Mouse (Mus musculus) liver, postnatal 0 days (tissue): ENCODE data around the gene Rmi2. TPM values are rescaled to one million over a fixed set of nuclear protein-coding genes. Genes with fewer than 3 reads are reported as not detected.

Source experiments
- ATAC-seq: fragments of 200-750 bp; cut with Nextera tagmentation; 2 replicates; pipeline ENCODE4 v1.8.0; 2017; ENCODE audit warnings: mild to moderate bottlenecking, moderate library complexity
- DNase-seq: peaks from one replicate; pipeline ENCODE4 v3.0.0-alpha.2; 2016
- H3K27ac ChIP-seq: fragments of 300-500 bp; sonication (generic); 2 replicates; pipeline ENCODE4 v1.5.1; 2014; ENCODE audit warnings: antibody characterized with exemption, moderate library complexity, mild to moderate bottlenecking, low read depth
- H3K27me3 ChIP-seq: fragments of 300-500 bp; sonication (generic); 2 replicates; pipeline ENCODE4 v1.6.1; 2014; ENCODE audit warnings: low read length, control low read depth, mixed read lengths; ENCODE audit not compliant: insufficient read depth
- H3K36me3 ChIP-seq: fragments of 300-500 bp; sonication (generic); replicated peaks from 2 replicates; pipeline ENCODE4 v1.6.1; 2014; ENCODE audit warnings: mild to moderate bottlenecking, control low read depth, low read length, moderate library complexity, mixed read lengths; ENCODE audit not compliant: insufficient read depth
- H3K4me1 ChIP-seq: fragments of 300-500 bp; sonication (generic); 2 replicates; pipeline ENCODE4 v1.6.1; 2014; ENCODE audit warnings: antibody characterized with exemption, mild to moderate bottlenecking, control low read depth; ENCODE audit not compliant: insufficient read depth
- H3K4me2 ChIP-seq: fragments of 300-500 bp; sonication (generic); 2 replicates; pipeline ENCODE4 v1.6.1; 2014; ENCODE audit warnings: low read depth, mild to moderate bottlenecking, low read length, moderate library complexity, mixed read lengths
- H3K4me3 ChIP-seq: fragments of 300-500 bp; sonication (generic); 2 replicates; pipeline ENCODE4 v1.5.1; 2014; ENCODE audit warnings: low read depth, low read length
- H3K9ac ChIP-seq: fragments of 300-500 bp; sonication (generic); replicated peaks from 2 replicates; pipeline ENCODE4 v1.6.1; 2014; ENCODE audit warnings: mild to moderate bottlenecking, moderate library complexity
- H3K9me3 ChIP-seq: fragments of 300-500 bp; sonication (generic); 2 replicates; pipeline ENCODE4 v1.6.1; 2016; ENCODE audit warnings: mild to moderate bottlenecking, control low read depth, low read length, mixed read lengths
- CTCF ChIP-seq: sonication (generic); IDR thresholded peaks from 2 replicates; pipeline ENCODE4 v1.5.1; 2016; ENCODE audit warnings: antibody characterized with exemption, low read depth
- EP300 ChIP-seq: IDR thresholded peaks from 2 replicates; pipeline ENCODE4 v1.6.1; 2016; ENCODE audit warnings: antibody characterized with exemption, low read depth, mild to moderate bottlenecking
- WGBS: fragments of 180-500 bp; shearing (Covaris S2); extraction: QIAGEN DNeasy Blood & Tissue Kit; methylation state at CpG from one replicate; pipeline ENCODE4 v1.1.7; 2014; ENCODE audit not compliant: insufficient replicate concordance; 5-methylcytosine and 5-hydroxymethylcytosine counted together
- polyA plus RNA-seq: library from polyadenylated mRNA; unstranded; fragments of >200 nt; fragmentation: Nextera tagmentation; extraction: Ambion mirVana; gene quantifications from 2 replicates; pipeline ENCODE4 v1.2.1, GENCODE M21; 2015

Gene Rmi2
- polyA plus RNA-seq, 1 experiment from 2014 or later: 1.1 TPM

GRCm38 (mm10) chr16:10859726-10860245 lies 24.9 kb downstream of the Rmi2 start:
- no peak for ATAC-seq
- no peak for TF ChIP-seq CTCF
- no peak for TF ChIP-seq EP300
- no peaks in the 10 kb centered on the region for H3K9me3 ChIP-seq
- no peak for DNase-seq
- H3K36me3 ChIP-seq: no peaks in the 10 kb centered on the region
- no peak overlapping the region for H3K4me3 ChIP-seq
- no peak overlapping the region for H3K9ac ChIP-seq
- no peak overlapping the region for H3K4me2 ChIP-seq
- no peaks in the 10 kb centered on the region for H3K27me3 ChIP-seq
- 75% methylated on average over 7 of the region's 7 CpGs for WGBS
- H3K4me1 ChIP-seq: no peaks in the 10 kb centered on the region
- no peak overlapping the region for H3K27ac ChIP-seq

DNA sequence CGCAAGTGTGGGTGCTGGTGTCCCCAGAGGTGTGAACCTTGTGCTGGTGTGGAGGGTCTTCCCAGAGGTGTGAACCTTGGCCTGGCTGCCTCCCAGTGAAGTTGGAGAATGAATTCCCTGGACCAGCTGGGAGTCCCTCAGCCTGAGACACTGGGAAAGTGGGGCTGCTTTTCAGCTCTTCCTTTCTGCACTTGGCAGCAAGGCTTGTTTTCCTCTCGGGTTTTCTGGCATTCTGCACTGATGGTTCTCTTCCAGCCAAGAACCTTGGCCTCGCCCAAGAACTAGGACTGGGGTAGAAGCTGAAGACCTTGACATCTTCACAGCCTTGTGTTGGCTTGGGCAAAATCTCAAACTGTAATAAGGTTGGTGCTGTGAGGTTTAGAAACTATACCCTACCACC lies 26.5 kb downstream of the Rmi2 start:
- no peak for TF ChIP-seq CTCF
- TF ChIP-seq EP300: no peak
- Histone ChIP-seq H3K4me1 (no peaks in the 10 kb centered on the region), H3K9me3 (no peaks in the 10 kb centered on the region), H3K36me3 (no peaks in the 10 kb centered on the region), H3K4me3 (no peak overlapping the region), H3K27ac (no peak overlapping the region), H3K27me3 (no peaks in the 10 kb centered on the region), H3K4me2 (no peak overlapping the region), H3K9ac (no peak overlapping the region)
- DNase-seq: no peak
- ATAC-seq: no peak
- 71% methylated on average over 3 of the region's 3 CpGs for WGBS

DNA sequence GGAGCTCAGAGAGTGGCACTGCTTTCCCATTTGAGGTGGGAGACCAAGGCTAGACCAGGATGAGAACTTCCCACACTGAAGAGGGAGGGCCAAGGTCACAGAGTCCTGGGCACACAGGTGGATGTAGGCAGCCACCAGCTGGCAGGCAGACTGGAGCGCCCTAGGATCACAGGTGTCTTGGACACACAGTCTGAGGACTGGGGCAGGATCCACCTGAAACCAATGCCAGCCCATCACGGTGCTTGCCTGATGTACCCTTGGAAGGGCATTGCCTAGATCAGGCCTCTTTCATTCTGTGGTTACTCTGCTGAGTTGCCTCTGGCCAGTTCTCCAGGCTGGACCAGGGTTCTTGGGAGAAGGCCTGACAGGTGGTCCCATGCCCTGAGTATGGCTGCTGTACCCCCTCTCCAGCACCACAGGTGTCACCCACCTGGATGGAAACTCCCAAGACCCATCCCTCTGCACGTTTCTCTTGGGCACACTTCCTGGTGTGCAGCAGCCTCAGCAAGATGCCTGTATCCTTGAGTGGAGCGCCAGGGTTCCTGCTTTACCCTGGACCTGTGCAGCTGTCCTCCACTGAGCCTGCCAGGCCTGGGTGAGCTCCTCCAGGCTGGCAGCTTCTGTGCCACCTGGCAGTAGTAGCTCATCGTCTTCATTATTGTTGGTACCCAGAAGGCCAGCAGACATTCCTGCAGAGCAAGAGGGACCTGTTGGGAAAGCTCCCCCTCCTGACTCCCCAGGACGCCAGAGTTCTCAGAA lies 30.2 kb downstream of the Rmi2 start:
- WGBS: 85% methylated on average over 6 of the region's 6 CpGs
- ATAC-seq: no peak
- H3K27me3 ChIP-seq: no peaks in the 10 kb centered on the region
- no peak overlapping the region for H3K4me3 ChIP-seq
- H3K4me2 ChIP-seq: no peak overlapping the region
- no peaks in the 10 kb centered on the region for H3K9me3 ChIP-seq
- no peaks in the 10 kb centered on the region for H3K36me3 ChIP-seq
- no peak overlapping the region for H3K9ac ChIP-seq
- DNase-seq: no peak
- no peaks in the 10 kb centered on the region for H3K4me1 ChIP-seq
- no peak overlapping the region for H3K27ac ChIP-seq
- TF ChIP-seq EP300: no peak
- no peak for TF ChIP-seq CTCF

- no peaks in the 10 kb centered on the region for H3K4me1 ChIP-seq
- no peak overlapping the region for H3K4me2 ChIP-seq
- no peaks in the 10 kb centered on the region for H3K27me3 ChIP-seq
- no peak overlapping the region for H3K9ac ChIP-seq
- no peak for TF ChIP-seq CTCF
- no peak for TF ChIP-seq EP300
- no peaks in the 10 kb centered on the region for H3K9me3 ChIP-seq
- no peak overlapping the region for H3K27ac ChIP-seq
- no peaks in the 10 kb centered on the region for H3K36me3 ChIP-seq
- DNase-seq (no peak), ATAC-seq (no peak)
- no peak overlapping the region for H3K4me3 ChIP-seq
Observed at GRCm38 (mm10) chr16:10865592-10865987, 30.7 kb downstream of the Rmi2 start.

DNA sequence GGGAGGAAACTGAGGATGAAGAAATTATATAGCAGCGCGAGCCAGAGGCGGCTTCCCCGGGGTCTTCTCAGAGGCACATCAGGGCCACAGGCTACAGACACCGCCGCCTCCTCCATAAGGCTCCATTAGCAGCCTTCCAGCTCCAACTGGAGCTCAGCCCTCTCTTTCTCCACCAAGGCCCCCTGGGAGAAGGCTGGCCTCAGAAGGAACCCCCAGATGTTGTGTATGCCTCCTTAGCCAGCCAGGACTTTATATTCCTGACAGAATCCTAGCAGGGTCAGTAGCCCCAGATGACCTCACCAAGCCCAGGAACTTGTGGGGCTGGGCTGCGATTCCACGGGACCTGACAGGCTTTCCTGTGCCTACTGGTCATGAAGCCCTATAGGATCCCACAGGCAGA lies 32.0 kb downstream of the Rmi2 start:
- Histone ChIP-seq H3K36me3 (no peaks in the 10 kb centered on the region), H3K9me3 (no peaks in the 10 kb centered on the region), H3K4me3 (no peak overlapping the region), H3K4me2 (no peak overlapping the region), H3K27me3 (no peaks in the 10 kb centered on the region), H3K27ac (no peak overlapping the region), H3K9ac (no peak overlapping the region), H3K4me1 (no peaks in the 10 kb centered on the region)
- ATAC-seq: no peak
- TF ChIP-seq EP300: no peak
- no peak for TF ChIP-seq CTCF
- 86% methylated on average over 8 of the region's 8 CpGs for WGBS
- no peak for DNase-seq

- WGBS: 83% methylated on average over 2 of the region's 2 CpGs
- TF ChIP-seq CTCF (no peak), EP300 (no peak)
- Histone ChIP-seq H3K4me3 (no peak overlapping the region), H3K9me3 (no peaks in the 10 kb centered on the region), H3K4me1 (no peaks in the 10 kb centered on the region), H3K9ac (no peak overlapping the region), H3K27ac (no peak overlapping the region), H3K4me2 (no peak overlapping the region), H3K27me3 (no peaks in the 10 kb centered on the region), H3K36me3 (no peaks in the 10 kb centered on the region)
- no peak for DNase-seq
- no peak for ATAC-seq
Observed at GRCm38 (mm10) chr16:10867501-10867900, 32.6 kb downstream of the Rmi2 start.
